ENCODE assay signal across 12 mouse cellular contexts in genomic region chr6:129680379-129680778, GRCm38 (mm10). TPM values are rescaled to one million over a fixed set of nuclear protein-coding genes. Genes with fewer than 3 reads are reported as not detected.
A peak's percentile ranks its signal among the peaks of the same experiment; 100 is the strongest.
DNase-seq lines count a peak whose midpoint lies in the region; ATAC-seq lines count a peak whose summit lies in the region.
"Had no signal": no experiment of that assay in that cellular context is flagged by ENCODE, and none has a peak within 500 bp of the region (broad histone marks: within the 10 kb centered on the region; RNA-seq: fewer than 3 reads in every experiment).

No protein-coding gene starts in this region.

- H3K27me3 ChIP-seq in kidney, embryonic 15.5 days, result no peaks in the 10 kb centered on the region
- no peaks in the 10 kb centered on the region for H3K27me3 ChIP-seq in kidney, embryonic 16.5 days (ENCODE audit: insufficient read depth, low read length)
- H3K27me3 ChIP-seq: liver, embryonic 13.5 days had no signal

- peak; percentile 1 for DNase-seq in urinary bladder, postnatal 36 days (ENCODE audit: low spot score in 2 of 2)
- no peak for DNase-seq in urinary bladder, adult 2 months (ENCODE audit: low spot score)
- peak; percentile 0 to 1 for DNase-seq in kidney, postnatal 36 days
- peak; percentile 8 for DNase-seq in thymus, postnatal 4 days
- no peak for DNase-seq in heart, postnatal 36 days
- no peak for DNase-seq in layer of hippocampus, adult 8-10 months (ENCODE audit: low spot score in 2 of 2)
- DNase-seq: liver, embryonic 13.5 days had no signal

- H3K36me3 ChIP-seq in kidney, embryonic 15.5 days, result no peaks in the 10 kb centered on the region
- H3K36me3 ChIP-seq in kidney, embryonic 16.5 days (ENCODE audit: insufficient read depth, low read length), result no peaks in the 10 kb centered on the region
- H3K36me3 ChIP-seq: liver, embryonic 13.5 days had no signal

- H3K9ac ChIP-seq in kidney, embryonic 15.5 days, result no peak overlapping the region
- H3K9ac ChIP-seq in kidney, embryonic 16.5 days (replicated peaks; ENCODE audit: low read length), result no peak overlapping the region
- H3K9ac ChIP-seq: liver, embryonic 13.5 days had no signal

- 50% methylated on average over 1 of the region's 1 CpGs for WGBS in kidney, embryonic 15.5 days
- WGBS in kidney, embryonic 16.5 days, result 50% methylated on average over 1 of the region's 1 CpGs

- 0 out of 2 replicates have a peak, but pooled peaks have one; percentile 29 for ATAC-seq in kidney, embryonic 15.5 days (replicated peaks; ENCODE audit: low FRiP score)
- ATAC-seq in kidney, embryonic 16.5 days (ENCODE audit: low FRiP score, low TSS enrichment), result no peak

- intact Hi-C loops in heart, postnatal 36 days (cut with DNase I), result no loop called here

- H3K4me3 ChIP-seq in kidney, embryonic 15.5 days (replicated peaks), result no peak overlapping the region
- no peak overlapping the region for H3K4me3 ChIP-seq in kidney, embryonic 16.5 days (ENCODE audit: low read length)
- H3K4me3 ChIP-seq: layer of hippocampus, adult 2 months; liver, embryonic 13.5 days had no signal

- no peaks in the 10 kb centered on the region for H3K4me1 ChIP-seq in kidney, embryonic 15.5 days
- H3K4me1 ChIP-seq in kidney, embryonic 16.5 days (ENCODE audit: insufficient read depth, low read length), result no peaks in the 10 kb centered on the region
- H3K4me1 ChIP-seq: liver, embryonic 13.5 days had no signal

- no peak overlapping the region for H3K4me2 ChIP-seq in kidney, embryonic 15.5 days
- no peak overlapping the region for H3K4me2 ChIP-seq in kidney, embryonic 16.5 days (replicated peaks; ENCODE audit: low read depth, low read length)
- H3K4me2 ChIP-seq: liver, embryonic 13.5 days had no signal

- H3K9me3 ChIP-seq in kidney, embryonic 15.5 days (replicated peaks), result no peaks in the 10 kb centered on the region
- H3K9me3 ChIP-seq in kidney, embryonic 16.5 days (ENCODE audit: low read length), result no peaks in the 10 kb centered on the region
- H3K9me3 ChIP-seq: liver, embryonic 13.5 days had no signal

- H3K27ac ChIP-seq in kidney, embryonic 15.5 days, result no peak overlapping the region
- H3K27ac ChIP-seq in kidney, embryonic 16.5 days (ENCODE audit: low read length), result no peak overlapping the region
- H3K27ac ChIP-seq: layer of hippocampus, adult 2 months; liver, embryonic 13.5 days had no signal

RNA-seq across cellular contexts. Expression of gene Klrc1, which starts 1.6 kb away (rescaled TPM):
- not detected in 2 replicates for polyA plus RNA-seq in kidney, embryonic 15.5 days (2015; fragmentation: Nextera tagmentation; extraction: Ambion mirVana)
- polyA plus RNA-seq in kidney, embryonic 16.5 days (2015; fragmentation: Nextera tagmentation; extraction: Ambion mirVana), result not detected in 2 replicates
- 0.50 and 0.55 TPM in 2 replicates for polyA plus RNA-seq in urinary bladder, adult 2 months (2012; rRNA removed)
- total RNA-seq in heart, postnatal 36 days (2021), result under 1 TPM in 1 of 2 experiments, not detected in 1; 0.41 TPM
- total RNA-seq in layer of hippocampus, adult 8-10 months (2022), result not detected
- total RNA-seq: gastrocnemius, adult 8-10 months; heart, postnatal 10 days; layer of hippocampus, adult 2 months had no signal
- polyA plus RNA-seq: liver, embryonic 13.5 days had no signal

RNA-seq across cellular contexts. Expression of gene Klrc2, which starts 19.9 kb away (rescaled TPM):
- polyA plus RNA-seq in kidney, embryonic 15.5 days (2015; fragmentation: Nextera tagmentation; extraction: Ambion mirVana), result not detected in 2 replicates
- not detected in 2 replicates for polyA plus RNA-seq in kidney, embryonic 16.5 days (2015; fragmentation: Nextera tagmentation; extraction: Ambion mirVana)
- 0.34 and 0.44 TPM in 2 replicates for polyA plus RNA-seq in urinary bladder, adult 2 months (2012; rRNA removed)
- not detected for total RNA-seq in heart, postnatal 36 days (2021)
- total RNA-seq in layer of hippocampus, adult 8-10 months (2022), result not detected
- total RNA-seq: gastrocnemius, adult 8-10 months; heart, postnatal 10 days; layer of hippocampus, adult 2 months had no signal
- polyA plus RNA-seq: liver, embryonic 13.5 days had no signal

RNA-seq across cellular contexts. Expression of gene Klri1, which starts 36.6 kb away (rescaled TPM):
- 0.26 TPM in 1 of 2 replicates, not detected in the other for polyA plus RNA-seq in kidney, embryonic 15.5 days (2015; fragmentation: Nextera tagmentation; extraction: Ambion mirVana)
- not detected in 2 replicates for polyA plus RNA-seq in kidney, embryonic 16.5 days (2015; fragmentation: Nextera tagmentation; extraction: Ambion mirVana)
- 0.40 and 0.41 TPM in 2 replicates for polyA plus RNA-seq in urinary bladder, adult 2 months (2012; rRNA removed)
- not detected for total RNA-seq in heart, postnatal 36 days (2021)
- total RNA-seq in layer of hippocampus, adult 8-10 months (2022), result not detected
- total RNA-seq: gastrocnemius, adult 8-10 months; heart, postnatal 10 days; layer of hippocampus, adult 2 months had no signal
- polyA plus RNA-seq: liver, embryonic 13.5 days had no signal

RNA-seq across cellular contexts. Expression of gene Klrc3, which starts 37.2 kb away (rescaled TPM):
- not detected in 2 replicates for polyA plus RNA-seq in kidney, embryonic 15.5 days (2015; fragmentation: Nextera tagmentation; extraction: Ambion mirVana)
- polyA plus RNA-seq in kidney, embryonic 16.5 days (2015; fragmentation: Nextera tagmentation; extraction: Ambion mirVana), result not detected in 2 replicates
- polyA plus RNA-seq in urinary bladder, adult 2 months (2012; rRNA removed), result 0.25 TPM in 1 of 2 replicates, not detected in the other
- total RNA-seq in heart, postnatal 36 days (2021), result not detected
- not detected for total RNA-seq in layer of hippocampus, adult 8-10 months (2022)
- total RNA-seq: gastrocnemius, adult 8-10 months; heart, postnatal 10 days; layer of hippocampus, adult 2 months had no signal
- polyA plus RNA-seq: liver, embryonic 13.5 days had no signal

RNA-seq across cellular contexts. Expression of gene Klrk1, which starts 56.7 kb away (rescaled TPM):
- polyA plus RNA-seq in kidney, embryonic 15.5 days (2015; fragmentation: Nextera tagmentation; extraction: Ambion mirVana), result not detected in 2 replicates
- 0.09 TPM in 1 of 2 replicates, not detected in the other for polyA plus RNA-seq in kidney, embryonic 16.5 days (2015; fragmentation: Nextera tagmentation; extraction: Ambion mirVana)
- 3.7 and 4.9 TPM in 2 replicates for polyA plus RNA-seq in urinary bladder, adult 2 months (2012; rRNA removed)
- total RNA-seq in heart, postnatal 36 days (2021), result under 1 TPM in 1 of 2 experiments, not detected in 1; 0.19 TPM
- total RNA-seq in layer of hippocampus, adult 8-10 months (2022), result not detected
- total RNA-seq: gastrocnemius, adult 8-10 months; heart, postnatal 10 days; layer of hippocampus, adult 2 months had no signal

Comparison
In these comparisons a context has a peak if more than half of its experiments do, and no peak if none do; other contexts are left out.
1. DNase-seq: peak in urinary bladder, postnatal 36 days (2 of 2), kidney, postnatal 36 days (2 of 2) and thymus, postnatal 4 days (single experiment); none in urinary bladder, adult 2 months (single experiment), heart, postnatal 36 days (0 of 2) and layer of hippocampus, adult 8-10 months (0 of 2).